Mouse (Mus musculus) B cell, adult 2 months (primary cell): ENCODE data around the gene Apopt1.

Experiments
- DNase-seq, 2 experiments: peaks; one replicate each; pipeline ENCODE4 v3.0.0; 2022

The Apopt1 gene

DNA sequence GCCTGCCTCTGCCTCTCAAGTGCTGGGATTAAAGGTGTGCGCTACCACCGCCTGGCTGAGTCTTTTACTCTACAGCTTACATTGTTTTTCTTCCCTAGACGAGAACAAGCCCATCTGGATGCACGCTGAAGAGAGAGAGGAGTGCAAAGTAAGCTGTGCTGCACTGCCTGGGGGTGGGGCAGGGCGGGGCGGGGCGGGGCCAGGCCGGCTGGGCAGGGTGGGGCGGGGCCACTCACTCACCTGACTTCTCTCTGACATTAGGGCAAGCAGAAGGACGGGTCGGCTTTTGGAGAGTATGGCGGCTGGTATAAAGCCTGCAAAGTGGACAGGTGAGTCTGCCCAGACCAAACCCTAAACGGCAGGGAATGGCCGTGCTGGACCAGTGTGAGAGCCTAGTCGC lies 72.1 kb downstream of the Apopt1 start:
- no peak for DNase-seq

DNA sequence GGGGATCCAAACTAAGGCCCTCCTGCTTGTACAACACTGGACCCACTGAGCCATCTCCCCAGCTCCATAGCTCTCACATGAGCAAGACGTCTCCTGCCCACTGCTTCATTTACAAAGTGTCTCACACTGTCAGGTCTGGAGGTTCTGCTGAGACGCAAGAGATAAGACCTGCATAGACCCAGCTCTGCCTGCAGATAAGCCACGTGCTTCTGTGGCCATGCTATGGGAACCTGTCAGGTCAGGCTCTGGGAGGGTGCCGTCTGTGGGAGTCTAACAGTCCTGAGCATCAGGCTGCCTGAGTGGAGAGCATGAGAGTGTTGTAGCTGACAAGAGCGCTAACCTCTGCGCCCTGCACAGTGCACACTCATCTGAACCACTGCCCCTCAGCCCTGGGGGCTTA lies 74.0 kb downstream of the Apopt1 start:
- DNase-seq, result no peak

GRCm38 (mm10) chr12:111790090-111790489 lies 77.0 kb downstream of the Apopt1 start:
- no peak for DNase-seq

DNA sequence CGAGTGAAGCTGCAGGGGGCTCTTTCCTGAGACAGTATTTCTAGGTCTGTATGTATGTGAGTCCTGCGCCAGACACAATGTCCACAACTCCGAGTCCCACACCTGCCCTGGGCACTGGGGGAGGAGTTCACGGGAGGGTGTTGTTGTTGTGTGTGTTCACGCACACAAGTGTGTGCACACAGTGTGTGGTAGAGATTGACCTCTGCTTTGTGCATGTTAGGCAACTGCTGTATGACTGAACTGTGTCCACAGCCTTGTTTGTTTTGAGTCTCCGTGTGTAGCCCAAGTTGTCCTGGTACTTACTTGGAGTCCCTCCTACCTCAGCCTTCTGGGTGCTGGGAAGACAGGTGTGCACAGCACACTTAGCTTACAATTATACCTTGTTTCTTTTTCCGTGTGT lies 77.6 kb downstream of the Apopt1 start:
- DNase-seq, result no peak

DNA sequence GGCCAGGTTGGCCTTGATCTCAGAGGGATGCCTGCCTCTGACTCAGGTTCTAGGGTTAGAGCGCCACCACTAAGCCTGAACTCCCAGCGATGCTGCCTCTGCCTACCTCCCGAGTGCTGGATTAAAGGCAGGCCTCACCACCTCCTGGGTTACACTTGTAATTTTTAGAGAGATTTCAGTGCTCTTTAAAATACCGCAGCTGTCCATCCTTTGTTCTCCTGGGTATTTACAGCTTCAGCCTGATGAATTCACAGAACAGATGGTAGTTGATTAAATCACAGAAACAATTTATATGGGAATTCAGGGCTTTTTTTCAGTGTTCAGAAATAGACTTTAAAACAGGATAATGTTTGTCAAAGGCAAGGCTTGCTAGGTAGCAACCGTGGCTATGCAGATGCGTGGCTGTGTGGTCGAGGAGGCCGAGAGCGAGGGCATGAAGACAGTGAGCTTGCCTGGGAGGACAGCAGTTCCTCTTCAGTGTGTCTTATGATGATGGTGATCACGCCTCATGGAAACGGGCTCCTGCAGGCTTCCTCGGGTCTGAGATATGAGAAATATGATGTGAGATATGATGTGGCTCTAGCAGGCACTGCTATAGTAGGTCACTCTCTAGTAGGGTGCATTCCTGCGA lies 78.5 kb downstream of the Apopt1 start:
- DNase-seq, result no peak

GRCm38 (mm10) chr12:111794102-111794501 lies 81.0 kb downstream of the Apopt1 start:
- peak in 1 of 2 experiments; percentile 14 for DNase-seq

- no peak for DNase-seq
Observed at GRCm38 (mm10) chr12:111794526-111795179, 81.6 kb downstream of the Apopt1 start.

DNA sequence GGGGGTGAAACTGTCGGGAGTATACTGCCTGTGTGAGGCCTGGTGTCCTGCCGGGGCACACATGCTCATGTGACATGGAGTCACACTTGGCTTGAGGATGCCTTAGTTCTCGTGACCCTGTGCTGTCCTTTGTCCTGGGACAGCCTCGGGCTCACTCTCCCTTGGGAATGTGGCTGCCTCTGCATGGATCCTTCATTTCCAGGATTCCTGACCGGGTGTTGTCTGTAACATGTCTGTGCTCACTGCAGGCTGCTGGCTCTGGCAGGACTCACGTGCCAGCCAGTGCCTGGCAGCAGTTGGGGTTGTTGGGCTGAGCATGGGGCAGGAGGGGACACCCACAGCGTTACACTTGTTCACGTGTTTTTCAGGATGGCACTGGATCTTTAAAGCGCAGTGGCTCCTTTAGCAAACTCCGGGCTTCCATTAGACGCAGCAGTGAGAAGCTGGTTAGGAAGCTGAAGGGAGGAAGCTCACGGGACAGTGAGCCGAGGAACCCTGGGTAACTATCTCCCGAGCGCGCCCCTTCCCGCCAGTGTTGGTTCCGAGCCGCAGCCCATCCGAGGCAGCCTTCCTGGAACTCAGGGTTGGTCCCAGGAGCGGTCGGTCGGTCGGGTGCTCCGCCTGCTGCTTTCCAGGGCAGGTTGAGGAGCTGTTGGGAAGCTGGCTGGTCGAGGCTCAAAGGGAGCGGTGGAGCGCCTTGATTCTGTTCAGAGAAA lies 82.3 kb downstream of the Apopt1 start:
- no peak for DNase-seq

DNA sequence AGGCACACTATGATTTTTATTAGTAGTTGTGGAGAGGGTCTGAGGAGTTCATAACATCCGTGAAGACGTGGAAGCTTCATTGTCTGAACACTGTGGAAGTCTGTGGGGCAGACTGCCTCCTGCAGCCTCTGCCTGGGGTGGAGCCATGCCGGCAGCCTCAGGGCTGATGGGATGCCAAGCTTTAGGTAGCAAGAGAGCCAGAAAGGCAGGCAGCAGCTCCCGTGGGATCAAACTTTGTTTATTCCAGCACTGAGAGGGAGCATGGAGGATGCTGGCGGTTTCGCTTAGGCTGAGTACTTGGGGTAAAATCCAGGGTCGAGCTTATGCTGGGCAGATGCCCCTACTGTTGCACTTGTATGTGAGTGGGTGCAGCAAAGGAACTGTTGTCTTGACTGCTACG lies 84.2 kb downstream of the Apopt1 start:
- DNase-seq, result no peak

- DNase-seq, result no peak
Observed at GRCm38 (mm10) chr12:111798493-111798892, 85.4 kb downstream of the Apopt1 start.

- DNase-seq, result no peak
Observed at GRCm38 (mm10) chr12:111800459-111801183, 87.6 kb downstream of the Apopt1 start.

GRCm38 (mm10) chr12:111803538-111803937 lies 90.5 kb downstream of the Apopt1 start:
- DNase-seq, result no peak
